In genomic region chr5:115434280-115434852, GRCm38 (mm10) we compare ENCODE assay signal across 14 mouse cellular contexts. TPM values are rescaled to one million over a fixed set of nuclear protein-coding genes. Genes with fewer than 3 reads are reported as not detected.
DNase-seq lines count a peak whose midpoint lies in the region; ATAC-seq lines count a peak whose summit lies in the region.
"Had no signal": no experiment of that assay in that cellular context is flagged by ENCODE, and none has a peak within 500 bp of the region (broad histone marks: within the 10 kb centered on the region; RNA-seq: fewer than 3 reads in every experiment).

No protein-coding gene starts in this region.

- peak; percentile 57 to 62 for DNase-seq in cerebellum, postnatal 10 days
- DNase-seq in cerebellum, postnatal 36 days: no peak
- peak; percentile 41 for DNase-seq in embryonic facial prominence, embryonic 14.5 days (ENCODE audit: low spot score)
- no peak for DNase-seq in hindbrain, embryonic 14.5 days (ENCODE audit: low spot score)
- no peak for DNase-seq in kidney, adult 18-20 months
- no peak for DNase-seq in urinary bladder, adult 18-20 months (ENCODE audit: low spot score in 2 of 2)
- DNase-seq: adrenal gland, adult 2 months; kidney, adult 2 months; thymus, postnatal 4 days had no signal

- H3K4me2 ChIP-seq in embryonic facial prominence, embryonic 14.5 days (ENCODE audit: low read depth, low read length): peak overlapping the region; percentile 73; the same call in 1 of the 2 replicates
- H3K4me2 ChIP-seq in hindbrain, embryonic 14.5 days (replicated peaks): peak overlapping the region; percentile 83
- H3K4me2 ChIP-seq in midbrain, embryonic 15.5 days: peak overlapping the region; percentile 91
- H3K4me2 ChIP-seq: heart, embryonic 12.5 days had no signal

- no peaks in the 10 kb centered on the region for H3K9me3 ChIP-seq in embryonic facial prominence, embryonic 14.5 days (ENCODE audit: control insufficient read depth, low read length)
- H3K9me3 ChIP-seq in hindbrain, embryonic 14.5 days (ENCODE audit: control insufficient read depth, low read length): no peaks in the 10 kb centered on the region
- H3K9me3 ChIP-seq in midbrain, embryonic 15.5 days: no peaks in the 10 kb centered on the region
- H3K9me3 ChIP-seq: heart, embryonic 12.5 days had no signal

- 29% methylated on average over 11 of the region's 11 CpGs for WGBS in embryonic facial prominence, embryonic 14.5 days
- 16% methylated on average over 11 of the region's 11 CpGs for WGBS in hindbrain, embryonic 14.5 days
- WGBS in midbrain, embryonic 15.5 days: 16% methylated on average over 11 of the region's 11 CpGs

- ATAC-seq in embryonic facial prominence, embryonic 14.5 days (ENCODE audit: low read depth): no peak
- no peak for ATAC-seq in hindbrain, embryonic 14.5 days (ENCODE audit: low FRiP score)
- no peak for ATAC-seq in midbrain, embryonic 15.5 days (replicated peaks)
- ATAC-seq in monocyte, adult 5-6 weeks (replicated peaks; ENCODE audit: insufficient number of reproducible peaks, low FRiP score, low TSS enrichment, poor library complexity, severe bottlenecking): no peak

- peaks cover 37% of the 10 kb centered on the region for H3K36me3 ChIP-seq in embryonic facial prominence, embryonic 14.5 days (ENCODE audit: control insufficient read depth, insufficient read depth, low read length)
- peaks cover 36% of the 10 kb centered on the region for H3K36me3 ChIP-seq in hindbrain, embryonic 14.5 days (replicated peaks; ENCODE audit: control insufficient read depth, insufficient read depth)
- H3K36me3 ChIP-seq in midbrain, embryonic 15.5 days (replicated peaks): no peaks in the 10 kb centered on the region

- H3K4me3 ChIP-seq in embryonic facial prominence, embryonic 14.5 days (ENCODE audit: low read depth, low read length): no peak overlapping the region
- peak overlapping the region; percentile 28 for H3K4me3 ChIP-seq in hindbrain, embryonic 14.5 days (replicated peaks; ENCODE audit: low read length)
- peak overlapping the region; percentile 9; the same call in 1 of the 2 replicates for H3K4me3 ChIP-seq in midbrain, embryonic 15.5 days
- H3K4me3 ChIP-seq: heart, embryonic 12.5 days had no signal

- H3K27me3 ChIP-seq in embryonic facial prominence, embryonic 14.5 days (replicated peaks; ENCODE audit: control insufficient read depth, insufficient read depth, low read length): no peaks in the 10 kb centered on the region
- H3K27me3 ChIP-seq in hindbrain, embryonic 14.5 days (ENCODE audit: control insufficient read depth, insufficient read depth, low read length): no peaks in the 10 kb centered on the region
- H3K27me3 ChIP-seq in midbrain, embryonic 15.5 days (replicated peaks): no peaks in the 10 kb centered on the region

- peak overlapping the region; percentile 92; the same call in 1 of the 2 replicates for H3K27ac ChIP-seq in embryonic facial prominence, embryonic 14.5 days (replicated peaks; ENCODE audit: low read depth, low read length)
- peak overlapping the region; percentile 100 for H3K27ac ChIP-seq in hindbrain, embryonic 14.5 days
- H3K27ac ChIP-seq in midbrain, embryonic 15.5 days: peak overlapping the region; percentile 99

- peaks cover 56% of the 10 kb centered on the region for H3K4me1 ChIP-seq in embryonic facial prominence, embryonic 14.5 days (ENCODE audit: control insufficient read depth, insufficient read depth, low read length)
- H3K4me1 ChIP-seq in hindbrain, embryonic 14.5 days (replicated peaks; ENCODE audit: control insufficient read depth, insufficient read depth, low read length): peaks cover 84% of the 10 kb centered on the region
- peaks cover 87% of the 10 kb centered on the region for H3K4me1 ChIP-seq in midbrain, embryonic 15.5 days

- peak overlapping the region; percentile 17 for H3K9ac ChIP-seq in embryonic facial prominence, embryonic 14.5 days (ENCODE audit: low read depth, low read length)
- H3K9ac ChIP-seq in hindbrain, embryonic 14.5 days: peak overlapping the region; percentile 80
- peak overlapping the region; percentile 53; the same call in 1 of the 2 replicates for H3K9ac ChIP-seq in midbrain, embryonic 15.5 days
- H3K9ac ChIP-seq: heart, embryonic 12.5 days had no signal

RNA-seq across cellular contexts. Expression of gene Msi1, which starts 5.0 kb away (rescaled TPM):
- 16.0 and 16.2 TPM in 2 replicates for polyA plus RNA-seq in embryonic facial prominence, embryonic 14.5 days (2014; fragmentation: Nextera tagmentation; extraction: Ambion mirVana)
- 59.6 and 60.2 TPM in 2 replicates for polyA plus RNA-seq in hindbrain, embryonic 14.5 days (2014; fragmentation: Nextera tagmentation; extraction: Ambion mirVana)
- 65.9 and 66.3 TPM in 2 replicates for polyA plus RNA-seq in midbrain, embryonic 15.5 days (2015; fragmentation: Nextera tagmentation; extraction: Ambion mirVana)
- total RNA-seq in monocyte, adult 5-6 weeks (2017): not detected in 3 replicates
- total RNA-seq: common myeloid progenitor, adult 5-6 weeks had no signal

RNA-seq across cellular contexts. Expression of gene Pla2g1b, which starts 31.7 kb away (rescaled TPM):
- not detected in 2 replicates for polyA plus RNA-seq in embryonic facial prominence, embryonic 14.5 days (2014; fragmentation: Nextera tagmentation; extraction: Ambion mirVana)
- polyA plus RNA-seq in hindbrain, embryonic 14.5 days (2014; fragmentation: Nextera tagmentation; extraction: Ambion mirVana): 0.67 TPM in 1 of 2 replicates, not detected in the other
- not detected in 2 replicates for polyA plus RNA-seq in midbrain, embryonic 15.5 days (2015; fragmentation: Nextera tagmentation; extraction: Ambion mirVana)
- total RNA-seq in monocyte, adult 5-6 weeks (2017): not detected in 3 replicates
- total RNA-seq: adrenal gland, adult 2 months; common myeloid progenitor, adult 5-6 weeks; left cerebral cortex, postnatal 36 days had no signal
- polyA plus RNA-seq: adrenal gland, adult 2 months had no signal

RNA-seq across cellular contexts. Expression of gene Sirt4, which starts 50.2 kb away (rescaled TPM):
- 13.9 and 20.3 TPM in 2 replicates for polyA plus RNA-seq in embryonic facial prominence, embryonic 14.5 days (2014; fragmentation: Nextera tagmentation; extraction: Ambion mirVana)
- polyA plus RNA-seq in hindbrain, embryonic 14.5 days (2014; fragmentation: Nextera tagmentation; extraction: Ambion mirVana): 19.1 and 20.3 TPM in 2 replicates
- 31.6 and 32.6 TPM in 2 replicates for polyA plus RNA-seq in midbrain, embryonic 15.5 days (2015; fragmentation: Nextera tagmentation; extraction: Ambion mirVana)
- 5.2 to 10.7 TPM (median 7.8 TPM) in 3 replicates for total RNA-seq in monocyte, adult 5-6 weeks (2017)

Comparison
In these comparisons a context has a peak if more than half of its experiments do, and no peak if none do; other contexts are left out.
1. DNase-seq: peak in cerebellum, postnatal 10 days (2 of 2) and embryonic facial prominence, embryonic 14.5 days (single experiment); none in cerebellum, postnatal 36 days (0 of 2), hindbrain, embryonic 14.5 days (single experiment), kidney, adult 18-20 months (single experiment) and urinary bladder, adult 18-20 months (0 of 2).
2. H3K9ac ChIP-seq: peak in every context shown above with its lines; median percentile 80 in hindbrain, embryonic 14.5 days; 53 in midbrain, embryonic 15.5 days; 17 in embryonic facial prominence, embryonic 14.5 days.
3. Peak in every context shown above with its lines, with median percentiles within 50 percentile points of each other: H3K27ac ChIP-seq and H3K4me2 ChIP-seq.